Mouse (Mus musculus): ENCODE results near the gene Ift57.
A peak's percentile ranks its signal among the peaks of the same experiment; 100 is the strongest.

Gene Ift57

DNA sequence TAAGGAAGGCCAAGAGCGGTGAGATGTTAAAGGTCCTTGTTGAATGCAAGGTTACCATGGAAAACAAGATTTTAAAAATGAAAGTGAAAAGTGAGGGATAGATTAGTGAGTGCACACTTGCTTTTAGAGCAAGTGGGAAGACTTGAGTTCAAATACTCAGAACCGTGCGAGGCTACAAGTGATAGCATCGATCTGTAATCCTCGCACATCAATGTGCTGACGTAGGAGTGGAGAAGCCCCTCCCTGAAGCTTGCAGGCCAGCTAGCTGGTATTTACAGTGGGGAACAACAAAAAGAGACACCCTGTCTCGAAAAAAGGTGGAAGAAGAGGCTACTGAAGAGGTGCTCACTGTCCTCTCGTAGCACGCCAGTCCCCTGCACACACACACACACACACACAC, 94.6 kb downstream of the Ift57 start:
- no peak for DNase-seq (ENCODE audit: low spot score)

DNA sequence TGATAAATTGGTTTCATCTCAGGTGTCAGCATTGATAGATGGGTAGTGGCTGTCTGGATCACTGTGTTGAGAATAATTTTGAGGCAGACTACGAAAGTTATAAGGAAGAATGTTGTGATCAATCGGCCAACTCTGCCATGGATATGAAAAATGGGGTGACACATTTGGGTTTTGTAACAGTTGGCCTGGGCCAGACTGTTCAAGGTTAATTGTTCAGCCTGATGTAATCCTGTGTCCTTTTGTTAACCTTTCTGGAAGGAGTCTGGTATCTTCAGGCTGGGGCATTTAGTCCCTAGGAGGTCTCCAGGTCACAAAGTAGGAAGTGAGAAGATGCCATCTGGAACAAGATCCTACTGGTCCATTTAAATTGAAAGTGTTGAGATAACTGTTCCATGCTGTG, 97.2 kb downstream of the Ift57 start:
- no peak for DNase-seq (ENCODE audit: low spot score)

DNA sequence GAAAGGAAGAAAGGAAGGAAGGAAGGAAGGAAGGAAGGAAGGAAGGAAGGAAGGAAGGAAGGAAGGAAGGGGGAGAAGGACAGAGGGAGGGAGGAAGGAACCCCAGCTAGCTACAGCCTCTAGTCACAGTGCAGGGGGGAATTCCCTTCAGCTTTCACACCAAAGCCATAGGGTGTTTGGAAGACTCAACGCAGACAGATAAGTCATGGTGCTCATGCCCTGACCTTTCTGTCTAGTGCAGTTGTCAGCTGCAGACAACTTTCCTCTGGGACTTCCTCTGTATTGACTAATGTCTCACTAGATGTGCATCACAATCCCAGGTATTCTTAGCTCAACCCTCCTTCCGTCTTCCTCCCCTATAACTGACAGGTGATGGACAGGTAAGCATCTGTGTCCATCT, 97.9 kb downstream of the Ift57 start:
- DNase-seq (ENCODE audit: low spot score) = no peak

GRCm38 (mm10) chr16:49798790-49799189, 99.8 kb downstream of the Ift57 start:
- DNase-seq (ENCODE audit: low spot score) = no peak

GRCm38 (mm10) chr16:49799597-49800561, 100.8 kb downstream of the Ift57 start, which contains the start of gene Cd47:
Gene Cd47 (plus strand): TSS chr16:49800533.
- DNase-seq (ENCODE audit: low spot score) = no peak

DNA sequence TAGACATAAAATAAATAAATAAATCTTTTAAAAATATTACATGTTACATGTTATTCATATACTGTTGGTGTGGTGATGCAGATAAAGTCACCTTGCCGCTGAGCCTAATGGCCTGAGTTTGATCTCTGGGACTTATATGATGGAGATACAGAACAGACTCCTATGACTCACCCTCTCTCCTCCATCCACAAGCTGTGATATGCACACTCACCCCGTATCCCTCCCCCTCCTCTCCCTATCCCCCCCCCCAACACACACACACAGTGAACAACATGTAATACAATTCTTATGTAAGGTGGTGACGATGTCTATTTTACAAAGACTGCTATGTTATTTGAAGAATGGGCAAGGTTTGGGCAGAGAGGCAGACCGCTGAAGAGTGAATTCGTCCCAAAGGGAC, 102.0 kb downstream of the Ift57 start:
- no peak for DNase-seq (ENCODE audit: low spot score)

DNA sequence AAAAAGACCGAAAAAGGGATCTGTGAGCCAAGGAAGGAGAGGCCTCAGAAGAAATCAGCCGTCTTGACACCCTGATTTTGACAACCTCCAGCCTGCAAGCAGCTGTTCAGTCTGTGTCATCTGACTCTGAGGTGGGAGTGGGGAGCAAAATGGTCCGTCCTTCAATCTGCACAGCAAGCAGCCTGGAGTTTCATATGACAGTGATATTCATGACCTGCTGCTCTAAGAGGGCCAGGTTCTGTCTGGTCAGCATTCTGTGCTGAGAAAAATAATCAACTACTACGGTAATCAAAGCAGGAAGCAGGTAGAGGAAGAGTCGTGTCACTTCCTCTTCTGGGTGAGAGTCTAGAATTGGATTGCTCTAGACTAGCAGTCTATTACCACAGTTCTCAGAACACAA, 102.4 kb downstream of the Ift57 start:
- no peak for DNase-seq (ENCODE audit: low spot score)

DNA sequence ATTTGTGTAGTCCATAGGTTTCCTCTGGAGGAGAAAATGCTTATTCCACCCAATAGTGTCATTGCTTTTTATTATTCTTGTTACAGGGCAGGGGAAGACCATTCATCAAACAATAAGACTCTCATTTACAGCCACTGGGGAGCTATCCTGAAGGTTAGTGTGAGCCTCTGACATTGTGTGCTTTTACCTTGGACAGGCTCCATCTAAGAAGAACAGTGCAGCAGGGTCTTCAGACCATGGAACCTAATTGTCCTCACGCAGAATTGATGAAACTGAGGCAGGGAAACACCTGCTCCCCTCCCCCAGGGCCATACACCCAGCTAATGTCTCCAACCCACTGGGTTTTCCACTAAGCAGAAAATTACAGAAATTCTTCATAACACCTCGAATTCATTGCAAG, 104.0 kb downstream of the Ift57 start:
- no peak for DNase-seq (ENCODE audit: low spot score)

DNA sequence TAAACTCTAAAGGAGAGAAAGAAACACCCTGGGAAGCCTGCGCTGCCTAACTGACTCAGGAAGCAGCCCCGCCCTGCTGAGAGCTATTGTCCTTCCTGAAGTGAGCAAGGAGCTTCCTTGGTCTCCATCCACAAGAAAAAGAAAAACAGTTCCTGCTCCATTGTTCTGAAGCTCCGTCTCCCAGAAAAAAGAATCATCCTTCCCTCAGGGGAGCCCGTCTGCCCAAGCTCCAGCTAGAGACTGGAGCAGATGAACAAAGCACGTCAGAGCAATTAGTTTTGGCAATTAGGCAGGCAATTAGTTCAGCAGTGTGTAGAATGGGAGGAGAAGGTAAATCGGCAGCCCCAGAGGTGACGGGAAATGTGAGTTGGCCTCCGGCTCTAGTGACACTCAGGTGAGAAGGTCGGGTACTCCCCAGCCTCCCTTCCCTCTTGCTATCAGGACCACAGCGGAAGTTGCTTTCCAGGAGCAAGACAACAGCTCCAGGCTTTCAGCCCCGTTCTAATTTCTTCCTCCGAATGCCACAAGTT, 105.0 kb downstream of the Ift57 start:
- no peak for DNase-seq (ENCODE audit: low spot score)

GRCm38 (mm10) chr16:49806920-49807319, 107.9 kb downstream of the Ift57 start:
- no peak for DNase-seq (ENCODE audit: low spot score)

GRCm38 (mm10) chr16:49807419-49807841, 108.4 kb downstream of the Ift57 start:
- no peak for DNase-seq (ENCODE audit: low spot score)

- peak; percentile 26 for DNase-seq (ENCODE audit: low spot score)
These were observed 108.9 kb downstream of the Ift57 start for GRCm38 (mm10) chr16:49807862-49808430.

DNA sequence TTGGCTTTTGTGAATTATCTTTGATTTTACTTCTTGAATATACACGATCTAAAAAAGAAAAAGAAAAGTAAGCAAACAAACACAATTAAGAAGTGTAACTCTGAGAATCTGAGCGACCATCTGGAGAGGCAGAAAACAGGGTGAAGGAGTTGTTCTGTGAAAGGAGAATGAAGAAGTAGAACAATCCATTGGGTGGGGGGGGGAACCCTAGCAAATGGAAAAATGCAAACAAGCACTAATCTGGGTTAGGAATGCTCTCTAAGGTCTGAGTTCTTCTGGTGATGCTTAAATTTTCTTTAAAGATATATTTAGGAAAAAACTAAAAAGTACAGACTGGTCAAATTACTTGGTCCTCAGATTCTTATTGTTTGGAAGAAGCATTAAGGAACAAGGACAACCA, 112.9 kb downstream of the Ift57 start:
- DNase-seq (ENCODE audit: low spot score) = no peak

GRCm38 (mm10) chr16:49812821-49813616, 114.0 kb downstream of the Ift57 start:
- DNase-seq (ENCODE audit: low spot score) = no peak

DNA sequence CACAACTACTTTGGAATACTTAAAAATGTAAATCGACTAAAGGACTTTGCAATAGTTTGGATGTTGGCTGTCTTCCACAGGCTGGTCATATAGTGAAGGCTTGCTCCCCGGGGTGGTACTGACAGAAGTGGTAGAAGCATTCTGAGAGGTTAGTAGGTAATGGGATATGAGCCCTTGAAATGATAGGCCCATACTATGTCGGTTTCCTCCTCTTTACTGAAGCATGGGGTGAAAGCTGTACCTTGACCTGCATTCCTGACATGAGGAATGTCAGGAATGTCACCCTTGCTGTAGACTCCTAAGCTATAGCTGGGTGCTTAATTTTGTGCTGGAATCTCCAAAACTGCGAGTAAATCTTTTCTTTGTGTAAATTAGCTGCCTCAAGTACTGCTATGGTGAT, 115.4 kb downstream of the Ift57 start:
- DNase-seq (ENCODE audit: low spot score) = no peak
